Mouse (Mus musculus): Measurements from ENCODE around the gene Cd47. TPM values are rescaled to one million over a fixed set of nuclear protein-coding genes. Genes with fewer than 3 reads are reported as not detected.

The Cd47 gene
- polyA plus RNA-seq, 1 experiment from 2014 or later: 157 TPM

DNA sequence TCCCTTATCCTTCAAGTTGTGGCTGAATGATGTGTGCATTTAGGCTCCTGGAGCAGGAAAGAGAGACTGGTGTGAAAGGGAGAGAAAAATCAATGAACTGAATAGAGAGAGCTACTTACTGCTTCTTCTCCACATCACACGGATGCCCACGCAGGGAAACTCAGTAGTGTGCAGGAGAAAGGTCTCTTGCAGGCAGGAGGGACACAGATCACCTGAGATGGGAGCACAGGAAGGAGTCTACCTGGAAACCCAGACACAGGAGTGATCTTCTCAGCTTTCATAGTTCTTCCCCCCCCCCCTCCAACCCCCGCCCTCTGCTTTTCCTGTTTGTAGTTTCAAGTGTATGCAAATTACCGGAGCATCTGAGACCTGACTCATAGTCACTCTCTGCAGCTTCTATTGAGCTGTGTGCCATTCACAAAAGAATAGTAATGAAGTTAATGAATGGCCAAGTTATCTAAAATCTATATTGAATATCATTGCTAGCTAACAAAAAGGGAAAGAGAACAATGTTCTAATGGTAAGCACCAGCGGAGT is 158.6 kb downstream of the Cd47 start:
- 80% methylated on average over 5 of the region's 5 CpGs for whole genome bisulfite sequencing
- ATAC-seq: no peak
- Histone ChIP-seq H3K4me1 (ENCODE audit: control insufficient read depth, insufficient read depth, low read length) (no peaks in the 10 kb centered on the region), H3K36me3 (ENCODE audit: control insufficient read depth, insufficient read depth, low read length) (no peaks in the 10 kb centered on the region), H3K9me3 (replicated peaks; ENCODE audit: control insufficient read depth, low read length, poor library complexity, severe bottlenecking) (no peaks in the 10 kb centered on the region), H3K27me3 (ENCODE audit: control insufficient read depth, insufficient read depth, low read depth, low read length) (no peaks in the 10 kb centered on the region), H3K27ac (ENCODE audit: low read length) (no peak overlapping the region), H3K9ac (ENCODE audit: low read depth, low read length) (no peak overlapping the region), H3K4me3 (ENCODE audit: low read depth, low read length) (no peak overlapping the region), H3K4me2 (ENCODE audit: low read length) (no peak overlapping the region)

DNA sequence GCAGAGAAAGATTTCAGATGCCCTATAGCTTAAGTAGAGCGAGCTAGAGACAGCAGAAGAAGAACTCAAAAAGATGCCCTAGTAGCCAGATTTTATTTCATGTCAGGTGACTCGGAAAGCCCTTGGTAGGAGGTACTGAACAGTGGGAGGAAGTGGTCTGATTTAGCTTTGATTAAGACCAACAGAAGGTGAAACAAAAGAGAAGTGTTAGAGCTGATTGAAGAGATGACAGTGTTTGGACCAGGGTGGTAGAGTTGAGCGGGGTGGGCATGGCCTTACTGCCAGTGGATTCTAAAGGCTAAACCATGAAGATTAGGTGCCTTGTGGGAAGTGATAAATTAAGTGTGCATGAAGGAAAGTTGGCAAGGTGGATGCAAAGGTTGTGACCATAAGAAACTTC is 162.0 kb downstream of the Cd47 start:
- H3K36me3 ChIP-seq (ENCODE audit: control insufficient read depth, insufficient read depth, low read length): no peaks in the 10 kb centered on the region
- WGBS: 84% methylated on average over 3 of the region's 3 CpGs
- H3K4me1 ChIP-seq (ENCODE audit: control insufficient read depth, insufficient read depth, low read length): peaks cover 8% of the 10 kb centered on the region; the same call in 1 of the 2 replicates
- no peak overlapping the region for H3K9ac ChIP-seq (ENCODE audit: low read depth, low read length)
- H3K4me2 ChIP-seq (ENCODE audit: low read length): no peak overlapping the region
- no peaks in the 10 kb centered on the region for H3K9me3 ChIP-seq (replicated peaks; ENCODE audit: control insufficient read depth, low read length, poor library complexity, severe bottlenecking)
- ATAC-seq: no peak
- no peak overlapping the region for H3K27ac ChIP-seq (ENCODE audit: low read length)
- no peaks in the 10 kb centered on the region for H3K27me3 ChIP-seq (ENCODE audit: control insufficient read depth, insufficient read depth, low read depth, low read length)
- H3K4me3 ChIP-seq (ENCODE audit: low read depth, low read length): no peak overlapping the region

DNA sequence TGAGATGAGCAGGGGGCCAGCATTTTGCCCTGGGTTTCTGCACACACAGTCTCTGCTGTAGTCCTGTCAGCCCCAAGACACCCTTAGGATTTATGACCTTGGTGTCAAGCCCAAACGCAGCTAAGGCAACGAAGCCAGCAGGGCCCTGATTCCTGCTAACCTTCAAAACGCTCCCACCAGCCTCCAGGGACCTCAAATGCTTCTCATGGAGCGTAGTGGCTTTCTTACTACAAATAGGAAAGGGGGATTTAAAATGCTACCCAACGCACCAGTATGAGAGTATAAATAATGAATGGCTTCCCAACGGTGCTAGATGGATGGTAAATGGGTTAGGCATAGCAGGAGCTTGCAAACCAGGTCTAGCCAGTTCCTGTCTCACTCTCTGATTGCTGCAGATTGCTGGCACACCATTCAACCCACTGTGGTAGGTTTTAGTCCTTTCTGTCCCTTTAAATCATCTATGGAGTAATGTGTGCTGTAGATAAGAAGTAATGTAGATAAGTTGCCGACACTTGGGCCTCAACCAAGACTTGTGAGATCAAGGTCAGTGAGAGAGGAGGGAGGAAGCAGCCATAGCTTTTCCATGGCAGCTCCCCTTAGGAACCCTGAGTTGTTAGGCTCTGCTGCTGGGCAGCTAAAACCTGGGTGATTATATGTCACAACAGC is 164.1 kb downstream of the Cd47 start:
- H3K9me3 ChIP-seq (replicated peaks; ENCODE audit: control insufficient read depth, low read length, poor library complexity, severe bottlenecking): no peaks in the 10 kb centered on the region
- no peak overlapping the region for H3K4me2 ChIP-seq (ENCODE audit: low read length)
- H3K27ac ChIP-seq (ENCODE audit: low read length): no peak overlapping the region
- 43% methylated on average over 7 of the region's 7 CpGs for WGBS
- no peak for ATAC-seq
- H3K4me1 ChIP-seq (ENCODE audit: control insufficient read depth, insufficient read depth, low read length): peaks cover 8% of the 10 kb centered on the region; the same call in 1 of the 2 replicates
- no peaks in the 10 kb centered on the region for H3K36me3 ChIP-seq (ENCODE audit: control insufficient read depth, insufficient read depth, low read length)
- no peaks in the 10 kb centered on the region for H3K27me3 ChIP-seq (ENCODE audit: control insufficient read depth, insufficient read depth, low read depth, low read length)
- no peak overlapping the region for H3K9ac ChIP-seq (ENCODE audit: low read depth, low read length)
- no peak overlapping the region for H3K4me3 ChIP-seq (ENCODE audit: low read depth, low read length)

Other genes starting within 250 kb of the Cd47 start
- gene Ift57, start 101.3 kb upstream of the Cd47 start, polyA plus RNA-seq (2015; fragmentation: Nextera tagmentation; extraction: Ambion mirVana): 43.7 and 56.7 TPM in 2 replicates